Mouse (Mus musculus) intestine, postnatal 0 days (tissue): ENCODE measurements around the gene Rcn3. TPM values are rescaled to one million over a fixed set of nuclear protein-coding genes. Genes with fewer than 3 reads are reported as not detected.
"Not testable (repeated sequence)": the region's sequence is repeated elsewhere in the genome, so short reads cannot be mapped to it uniquely, and the experiment has no call there.

Source experiments
- ATAC-seq: fragments of 200-750 bp; cut with Nextera tagmentation; 2 replicates; pipeline ENCODE4 v1.8.0; 2017; ENCODE audit warnings: mild to moderate bottlenecking, moderate TSS enrichment, moderate library complexity
- H3K27ac ChIP-seq: fragments of 300-500 bp; sonication (generic); 2 replicates; pipeline ENCODE4 v1.5.1; 2014; ENCODE audit warnings: mild to moderate bottlenecking, low read depth, low read length, moderate library complexity
- H3K27me3 ChIP-seq: fragments of 300-500 bp; sonication (generic); replicated peaks from 2 replicates; pipeline ENCODE4 v1.6.1; 2014; ENCODE audit warnings: low read length, mixed read lengths; ENCODE audit not compliant: control insufficient read depth, insufficient read depth
- H3K36me3 ChIP-seq: fragments of 300-500 bp; sonication (generic); 2 replicates; pipeline ENCODE4 v1.6.1; 2014; ENCODE audit warnings: mild to moderate bottlenecking, moderate library complexity; ENCODE audit not compliant: control insufficient read depth, insufficient read depth
- H3K4me1 ChIP-seq: fragments of 300-500 bp; sonication (generic); replicated peaks from 2 replicates; pipeline ENCODE4 v1.6.1; 2014; ENCODE audit warnings: antibody characterized with exemption, low read length, mixed read lengths; ENCODE audit not compliant: control insufficient read depth, insufficient read depth
- H3K4me2 ChIP-seq: fragments of 300-500 bp; sonication (generic); replicated peaks from 2 replicates; pipeline ENCODE4 v1.6.1; 2014; ENCODE audit warnings: low read depth, mild to moderate bottlenecking, moderate library complexity
- H3K4me3 ChIP-seq: fragments of 300-500 bp; sonication (generic); 2 replicates; pipeline ENCODE4 v1.5.1; 2014; ENCODE audit warnings: low read depth, low read length
- H3K9ac ChIP-seq: fragments of 300-500 bp; sonication (generic); 2 replicates; pipeline ENCODE4 v1.6.1; 2014; ENCODE audit warnings: mild to moderate bottlenecking, low read depth, low read length
- H3K9me3 ChIP-seq: fragments of 300-500 bp; sonication (generic); 2 replicates; pipeline ENCODE4 v1.6.1; 2016; ENCODE audit warnings: mixed run types; ENCODE audit not compliant: control insufficient read depth
- CTCF ChIP-seq: sonication (generic); IDR thresholded peaks from 2 replicates; pipeline ENCODE4 v1.5.1; 2016; ENCODE audit warnings: low read depth, mild to moderate bottlenecking, control low read depth, antibody characterized with exemption, moderate library complexity
- WGBS: fragments of 180-500 bp; shearing (Covaris S2); extraction: QIAGEN DNeasy Blood & Tissue Kit; methylation state at CpG from one replicate; pipeline ENCODE4 v1.1.7; 2014; 5-methylcytosine and 5-hydroxymethylcytosine counted together
- polyA plus RNA-seq: library from polyadenylated mRNA; unstranded; fragments of >200 nt; fragmentation: Nextera tagmentation; extraction: Ambion mirVana; gene quantifications from 2 replicates; pipeline ENCODE4 v1.2.1, GENCODE M21; 2015

Rcn3 gene
- polyA plus RNA-seq, 1 experiment from 2014 or later, result 85.6 TPM

DNA sequence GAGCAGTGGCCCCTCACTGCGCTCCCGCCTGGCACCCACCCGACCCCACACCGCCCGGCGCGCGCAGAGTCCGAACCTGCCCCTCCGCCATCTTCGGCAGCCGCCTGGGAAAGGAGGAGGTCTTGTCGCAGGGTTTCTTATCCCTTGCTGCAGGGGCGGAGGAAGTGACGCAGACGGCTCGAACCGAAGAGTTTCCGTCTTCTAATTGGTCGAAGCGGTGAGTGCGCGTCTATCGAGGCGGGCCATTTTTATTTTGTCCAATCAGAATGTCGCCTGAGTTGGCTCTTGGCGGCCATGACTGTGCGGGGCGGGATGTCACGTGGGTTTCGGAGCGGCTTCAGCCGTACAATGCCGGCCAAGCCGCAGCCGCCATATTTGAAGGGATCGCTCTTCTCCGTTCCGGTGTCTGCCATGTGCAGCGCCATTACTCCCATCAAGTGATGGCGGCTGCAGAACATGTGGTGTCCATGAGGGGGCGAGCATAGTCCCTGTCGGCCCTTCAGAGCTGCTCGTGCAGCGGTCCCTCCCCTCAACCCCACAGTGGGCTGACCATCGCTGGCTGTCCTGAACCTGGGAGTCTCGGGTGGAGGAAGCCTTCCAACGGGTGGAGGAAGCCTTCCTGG, 36.7 kb upstream of the Rcn3 start, which contains the start of gene Rpl13a:
Gene Rpl13a (minus strand): TSS at position 138 of the 623 bp plus-strand sequence.
- Histone ChIP-seq H3K27ac (peak within 1 kb of the TSS; percentile 86), H3K9me3 (no peaks in the 10 kb centered on the region), H3K4me3 (peak within 1 kb of the TSS; percentile 93), H3K9ac (peak within 1 kb of the TSS; percentile 93), H3K4me2 (peak within 1 kb of the TSS; percentile 85), H3K4me1 (peaks cover 3% of the 10 kb centered on the region; the same call in 1 of the 2 replicates), H3K36me3 (peaks cover 23% of the 10 kb centered on the region), H3K27me3 (no peaks in the 10 kb centered on the region)
- WGBS, result under 1% methylated on average over 48 of the region's 48 CpGs
- peak; percentile 88 for ATAC-seq
- peak; percentile 91 for TF ChIP-seq CTCF

DNA sequence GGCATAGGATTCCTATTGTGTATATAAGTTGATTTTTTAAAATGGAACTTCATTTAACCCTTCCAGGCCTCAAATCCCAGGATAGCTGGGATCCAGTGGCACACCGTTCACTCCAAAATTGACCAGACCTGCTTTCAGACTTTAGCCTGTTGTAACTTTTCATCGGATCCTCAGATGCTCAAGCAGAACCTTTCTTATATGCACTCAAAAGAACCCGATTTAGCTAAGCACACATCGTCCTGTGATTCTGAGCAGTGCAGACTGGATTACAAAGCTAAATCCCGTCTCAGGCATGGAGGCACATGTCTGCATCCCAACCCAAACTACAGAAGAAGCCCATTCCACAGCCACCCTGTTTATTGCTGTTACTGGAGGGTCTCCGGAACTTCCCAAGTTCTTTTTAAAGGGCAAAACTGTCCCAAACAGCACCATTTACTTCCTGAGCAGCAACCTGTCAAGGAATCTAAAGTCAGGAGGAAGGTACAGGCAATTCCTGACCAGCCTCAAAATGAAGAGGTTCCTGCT, 35.7 kb upstream of the Rcn3 start:
- Histone ChIP-seq H3K9me3 (no peaks in the 10 kb centered on the region), H3K27ac (peak overlapping the region; percentile 86), H3K4me2 (peak overlapping the region; percentile 83), H3K27me3 (no peaks in the 10 kb centered on the region), H3K4me1 (peaks cover 3% of the 10 kb centered on the region; the same call in 1 of the 2 replicates), H3K4me3 (peak overlapping the region; percentile 93), H3K36me3 (peaks cover 26% of the 10 kb centered on the region), H3K9ac (peak overlapping the region; percentile 93)
- under 1% methylated on average over 6 of the region's 6 CpGs for WGBS
- no peak for ATAC-seq
- no peak for TF ChIP-seq CTCF

DNA sequence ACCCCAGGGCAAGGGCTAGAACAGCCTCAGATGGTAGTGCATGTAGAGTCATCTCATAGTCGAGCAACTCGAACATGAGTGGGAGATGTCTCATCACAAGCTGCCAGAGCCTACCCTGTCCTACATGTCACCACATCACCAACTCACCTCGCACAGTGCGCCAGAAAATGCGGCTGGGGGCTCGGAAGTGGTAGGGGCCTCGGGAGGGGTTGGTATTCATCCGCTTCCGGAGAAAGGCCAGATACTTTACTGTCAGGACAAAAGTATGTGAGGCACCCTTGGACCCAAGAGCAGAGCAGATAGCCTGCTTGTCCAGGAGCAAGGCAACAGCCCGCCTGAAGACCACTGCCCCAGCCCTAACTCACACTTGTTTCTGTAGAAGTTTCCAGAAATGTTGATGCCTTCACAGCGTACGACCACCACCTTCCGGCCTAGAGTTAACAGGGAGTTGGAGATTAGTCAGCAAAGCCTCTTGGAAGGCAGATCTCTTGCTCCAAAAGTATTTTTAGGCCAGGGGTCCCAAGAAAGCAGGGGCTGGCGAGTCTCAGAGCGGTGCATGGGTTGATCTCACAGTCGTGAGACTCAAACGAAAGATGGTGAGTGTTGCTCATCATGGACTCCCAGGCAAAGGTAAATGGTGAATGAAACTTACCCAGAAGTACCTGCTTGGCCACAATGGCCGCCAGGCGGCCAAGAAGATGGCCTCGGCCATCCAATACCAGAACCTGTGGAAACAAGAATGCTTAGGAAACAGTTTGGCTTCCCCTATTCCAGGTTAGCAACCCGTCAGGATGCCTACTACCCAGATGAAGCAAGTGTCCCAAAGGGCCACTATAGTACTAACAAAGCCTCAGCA, 35.1 kb upstream of the Rcn3 start:
- H3K4me2 ChIP-seq, result peak overlapping the region; percentile 83
- peak overlapping the region; percentile 93 for H3K9ac ChIP-seq
- H3K36me3 ChIP-seq, result peaks cover 32% of the 10 kb centered on the region
- no peaks in the 10 kb centered on the region for H3K9me3 ChIP-seq
- H3K4me1 ChIP-seq, result peaks cover 3% of the 10 kb centered on the region; the same call in 1 of the 2 replicates
- peak overlapping the region; percentile 93 for H3K4me3 ChIP-seq
- peak; percentile 56 for TF ChIP-seq CTCF
- H3K27me3 ChIP-seq, result no peaks in the 10 kb centered on the region
- peak overlapping the region; percentile 66 for H3K27ac ChIP-seq
- ATAC-seq, result no peak
- 26% methylated on average over 21 of the region's 21 CpGs for whole genome bisulfite sequencing

DNA sequence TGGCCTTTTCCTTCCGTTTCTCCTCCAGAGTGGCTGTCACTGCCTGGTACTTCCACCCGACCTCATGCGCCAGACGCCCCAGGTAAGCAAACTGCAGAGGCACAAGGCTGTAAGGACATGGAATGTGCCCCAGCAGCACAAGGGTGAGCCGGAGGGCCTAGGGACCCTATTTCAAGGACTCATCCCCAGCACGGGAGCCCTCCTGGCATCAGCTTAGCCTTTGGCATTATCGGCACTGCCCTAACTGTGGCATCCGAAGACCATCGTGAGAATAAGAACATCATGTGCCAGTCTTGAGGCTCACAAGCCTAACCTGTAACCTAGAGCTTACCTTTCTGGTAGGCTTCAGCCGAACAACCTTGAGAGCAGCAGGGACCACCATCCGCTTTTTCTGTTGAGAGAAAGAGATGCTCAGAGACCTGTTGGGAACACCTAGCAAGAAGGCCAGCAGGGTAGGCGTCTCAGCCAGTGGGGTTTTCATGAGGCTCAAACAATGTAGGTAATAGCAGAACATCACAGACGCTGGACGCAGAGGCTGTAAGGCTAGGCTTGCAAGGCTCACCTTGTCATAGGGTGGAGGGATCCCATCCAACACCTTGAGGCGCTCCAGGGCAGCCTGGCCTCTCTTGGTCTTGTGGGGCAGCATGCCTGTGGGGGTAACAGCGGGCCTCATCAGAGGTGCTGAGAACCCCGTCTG, 34.3 kb upstream of the Rcn3 start:
- Histone ChIP-seq H3K4me3 (peak overlapping the region; percentile 93; the same call in 1 of the 2 replicates), H3K27me3 (no peaks in the 10 kb centered on the region), H3K9ac (peak overlapping the region; percentile 93; the same call in 1 of the 2 replicates), H3K4me2 (peak overlapping the region; percentile 83), H3K4me1 (peaks cover 5% of the 10 kb centered on the region; the same call in 1 of the 2 replicates), H3K27ac (peak overlapping the region; percentile 66), H3K9me3 (no peaks in the 10 kb centered on the region), H3K36me3 (peaks cover 40% of the 10 kb centered on the region)
- TF ChIP-seq CTCF, result no peak
- 54% methylated on average over 17 of the region's 17 CpGs for WGBS
- ATAC-seq, result no peak

DNA sequence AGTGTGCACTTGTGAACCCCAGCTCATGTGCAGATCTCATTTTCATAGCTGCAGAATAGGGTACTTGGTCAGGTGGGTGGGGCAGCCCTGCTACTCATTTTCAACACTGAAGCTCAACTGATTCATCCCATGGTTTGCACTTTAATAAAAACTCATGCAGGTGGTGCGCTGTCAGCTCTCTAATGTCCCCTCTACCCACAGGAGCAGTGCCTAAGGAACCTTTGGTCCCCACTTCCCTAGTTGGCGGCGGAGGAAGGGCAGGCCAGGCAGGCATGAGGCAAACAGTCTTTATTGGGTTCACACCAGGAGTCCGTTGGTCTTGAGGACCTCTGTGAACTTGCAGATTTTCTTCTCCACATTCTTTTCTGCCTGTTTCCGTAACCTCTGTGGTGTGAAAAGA, 33.6 kb upstream of the Rcn3 start:
- H3K4me1 ChIP-seq, H3K4me2 ChIP-seq, H3K4me3 ChIP-seq, H3K9me3 ChIP-seq, H3K27me3 ChIP-seq, H3K9ac ChIP-seq, ATAC-seq: not testable (repeated sequence)
- Histone ChIP-seq H3K36me3 (peaks cover 46% of the 10 kb centered on the region), H3K27ac (peak overlapping the region; percentile 66)
- WGBS, result 65% methylated on average over 5 of the region's 5 CpGs
